Mouse (Mus musculus) left cerebral cortex, adult 2 months (tissue): ENCODE measurements around the gene Ankdd1b. TPM values are rescaled to one million over a fixed set of nuclear protein-coding genes. Genes with fewer than 3 reads are reported as not detected.

Experiments
- DNase-seq, 2 experiments: peaks; one replicate each; pipeline ENCODE4 v3.0.0; 2021 to 2022; ENCODE audit warnings: low spot score in 2 of 2, mixed read lengths in 1 of 2; ENCODE audit errors: extremely low spot score in 1 of 2
- H3K27ac ChIP-seq: fragments of 200-600 bp; 2 replicates; pipeline ENCODE4 v1.8.1; 2022
- H3K4me3 ChIP-seq: fragments of 200-600 bp; 2 replicates; pipeline ENCODE4 v1.8.1; 2022
- CTCF ChIP-seq: fragments of 200-600 bp; IDR thresholded peaks from 2 replicates; pipeline ENCODE4 v1.8.1; 2022; ENCODE audit warnings: antibody characterized with exemption, mild to moderate bottlenecking, moderate library complexity
- intact Hi-C: fragments of 180-260 bp; cut with DNase I; formaldehyde crosslinking; loops from one replicate; pipeline ENCODE4 v1.15.1; 2025
- total RNA-seq, 2 experiments: library from RNA; stranded (reverse); gene quantifications; 2 replicates each; pipeline ENCODE4 v1.2.3; 2021

The Ankdd1b gene
- total RNA-seq, 2 experiments from 2014 or later = 0.14 to 0.23 TPM

- H3K27ac ChIP-seq = peak within 1 kb of the TSS; percentile 86
- intact Hi-C loops = loop anchor here (5.0 to 10.0 kb wide), 3 partner anchors 256 to 383 kb away; partner anchors contain the start of gene Sv2c
- peak; percentile 99 for DNase-seq
- H3K4me3 ChIP-seq = peak within 1 kb of the TSS; percentile 60
- TF ChIP-seq CTCF = no peak
Measured at GRCm38 (mm10) chr13:96388042-96388888, 82.7 kb downstream of the Ankdd1b start, which contains the start of gene Poc5. TSS of gene Poc5 (plus strand) at chr13:96388294.

DNA sequence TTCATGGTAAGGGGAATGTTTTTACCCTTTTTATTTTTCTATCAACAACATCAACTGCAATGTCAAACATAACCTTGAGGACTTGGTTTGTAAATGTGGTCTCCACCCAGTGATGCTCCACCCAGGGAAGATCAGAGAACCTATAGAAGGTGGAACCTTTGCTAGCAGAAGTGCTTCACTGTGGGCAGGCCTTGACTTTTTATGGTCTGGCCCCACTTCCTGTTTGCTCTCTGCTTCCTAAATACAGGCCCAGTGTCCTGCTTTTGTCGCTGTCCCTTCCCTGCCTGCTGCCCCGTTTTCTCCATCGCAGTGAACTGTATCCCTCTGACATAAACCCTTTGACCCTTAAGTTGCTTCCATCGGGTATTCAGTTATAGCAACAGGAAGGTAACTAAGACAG lies 93.1 kb downstream of the Ankdd1b start:
- intact Hi-C loops = no loop called here
- no peak overlapping the region for H3K27ac ChIP-seq
- no peak overlapping the region for H3K4me3 ChIP-seq
- DNase-seq = no peak
- TF ChIP-seq CTCF = no peak

DNA sequence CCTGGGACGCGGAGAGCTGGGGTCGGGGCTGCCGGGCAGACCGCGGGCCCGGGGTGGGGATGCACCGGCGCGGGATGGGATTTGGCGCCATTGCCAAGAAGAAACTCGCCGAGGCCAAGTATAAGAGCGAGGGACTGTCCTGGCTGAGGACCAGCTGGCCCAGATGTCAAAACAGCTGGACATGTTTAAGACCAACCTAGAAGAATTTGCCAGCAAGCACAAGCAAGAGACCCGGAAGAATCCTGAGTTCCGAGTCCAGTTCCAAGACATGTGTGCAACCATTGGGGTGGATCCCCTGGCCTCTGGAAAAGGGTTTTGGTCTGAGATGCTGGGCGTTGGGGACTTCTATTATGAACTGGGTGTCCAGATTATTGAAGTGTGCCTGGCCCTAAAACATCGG lies 94.1 kb downstream of the Ankdd1b start:
- no peak for DNase-seq
- H3K27ac ChIP-seq = no peak overlapping the region
- intact Hi-C loops = no loop called here
- TF ChIP-seq CTCF = no peak
- no peak overlapping the region for H3K4me3 ChIP-seq

DNA sequence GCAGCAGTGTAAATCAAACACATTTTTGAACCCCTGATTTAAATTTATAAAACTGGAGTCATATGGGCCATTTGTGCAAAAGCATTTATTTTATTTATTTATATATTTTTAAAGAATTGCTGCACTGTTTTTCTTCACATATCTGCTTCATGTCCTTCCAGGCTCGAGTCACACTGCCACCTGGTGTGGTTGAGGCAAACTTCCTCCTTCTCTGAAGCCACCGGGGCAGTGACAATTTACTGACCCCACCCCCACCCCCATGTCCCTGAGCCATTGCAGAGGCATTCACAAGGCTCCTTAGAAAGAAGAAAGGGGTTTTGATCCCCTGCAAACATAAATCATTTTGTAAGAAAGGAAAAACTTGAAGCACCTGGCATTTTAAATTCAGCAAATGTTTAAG lies 95.5 kb downstream of the Ankdd1b start:
- intact Hi-C loops = no loop called here
- DNase-seq = no peak
- peak; percentile 31; the same call in 1 of the 2 replicates for TF ChIP-seq CTCF
- Histone ChIP-seq H3K27ac (no peak overlapping the region), H3K4me3 (no peak overlapping the region)

Other genes with a start within 250 kb of the Ankdd1b start
- gene Poc5, start 82.9 kb downstream of the Ankdd1b start, total RNA-seq = 10 to 100 TPM; 30.7 to 35.1 TPM
- not detected for gene Gm17622, start 19.5 kb upstream of the Ankdd1b start, total RNA-seq
- 10 to 100 TPM; 11.8 to 13.6 TPM for gene Polk, start 71.4 kb upstream of the Ankdd1b start, total RNA-seq
- gene Col4a3bp, start 71.4 kb upstream of the Ankdd1b start, total RNA-seq = 10 to 100 TPM; 68.3 to 68.5 TPM
- 100 to 1,000 TPM; 157 to 159 TPM for gene Hmgcr, start 199.7 kb upstream of the Ankdd1b start, total RNA-seq